Mouse (Mus musculus) spleen, postnatal 36 days (tissue): ENCODE results near the gene Phactr2.
"Not testable (repeated sequence)": the region's sequence is repeated elsewhere in the genome, so short reads cannot be mapped to it uniquely, and the experiment has no call there.

ENCODE experiments used
- DNase-seq, 2 experiments: peaks; one replicate each; pipeline ENCODE4 v3.0.0; 2022; ENCODE audit warnings: low spot score in 2 of 2, mixed read lengths in 1 of 2

Gene Phactr2

GRCm38 (mm10) chr10:13473833-13474567, at the start of gene Phactr2:
Gene Phactr2 (minus strand): TSS chr10:13474412.
- peak; percentile 41 to 60 for DNase-seq

- no peak for DNase-seq
Measured at GRCm38 (mm10) chr10:13521857-13522256, 47.6 kb upstream of the Phactr2 start.

GRCm38 (mm10) chr10:13502371-13502770, 28.2 kb upstream of the Phactr2 start:
- DNase-seq, result peak; percentile 5 to 16

GRCm38 (mm10) chr10:13501533-13501932, 27.3 kb upstream of the Phactr2 start:
- DNase-seq, result not testable (repeated sequence)

- DNase-seq, result peak; percentile 84
Measured at GRCm38 (mm10) chr10:13500938-13501496, 26.8 kb upstream of the Phactr2 start.

GRCm38 (mm10) chr10:13500473-13500872, 26.3 kb upstream of the Phactr2 start:
- peak in 1 of 2 experiments; percentile 3 for DNase-seq

- DNase-seq, result peak; percentile 8 to 17
Measured at GRCm38 (mm10) chr10:13499331-13499730, 25.1 kb upstream of the Phactr2 start, which contains the start of gene Fuca2. Gene Fuca2 (plus strand): TSS chr10:13499540.

GRCm38 (mm10) chr10:13496315-13496714, 22.1 kb upstream of the Phactr2 start:
- DNase-seq, result no peak

- no peak for DNase-seq
Measured at GRCm38 (mm10) chr10:13493978-13494686, 19.9 kb upstream of the Phactr2 start.

- DNase-seq, result no peak
Measured at GRCm38 (mm10) chr10:13489671-13490070, 15.5 kb upstream of the Phactr2 start.

GRCm38 (mm10) chr10:13485958-13486357, 11.7 kb upstream of the Phactr2 start:
- no peak for DNase-seq

- no peak for DNase-seq
Measured at GRCm38 (mm10) chr10:13479341-13479740, 5.1 kb upstream of the Phactr2 start.

- DNase-seq, result no peak
Measured at GRCm38 (mm10) chr10:13475121-13475520, 909 bp upstream of the Phactr2 start.

- DNase-seq, result no peak
Measured at GRCm38 (mm10) chr10:13474568-13474955, 350 bp upstream of the Phactr2 start.

GRCm38 (mm10) chr10:13473287-13473832, 852 bp downstream of the Phactr2 start:
- peak in 1 of 2 experiments; percentile 6 for DNase-seq

GRCm38 (mm10) chr10:13470236-13470635, 4.0 kb downstream of the Phactr2 start:
- DNase-seq, result peak; percentile 5 to 19

- not testable (repeated sequence) for DNase-seq
Measured at GRCm38 (mm10) chr10:13468025-13468529, 6.1 kb downstream of the Phactr2 start.

GRCm38 (mm10) chr10:13466925-13467324, 7.3 kb downstream of the Phactr2 start:
- DNase-seq, result no peak

- DNase-seq, result not testable (repeated sequence)
Measured at GRCm38 (mm10) chr10:13464295-13464694, 9.9 kb downstream of the Phactr2 start.

- DNase-seq, result no peak
Measured at GRCm38 (mm10) chr10:13453200-13453990, 20.8 kb downstream of the Phactr2 start.

- DNase-seq, result no peak
Measured at GRCm38 (mm10) chr10:13451640-13452039, 22.6 kb downstream of the Phactr2 start.
